Mouse (Mus musculus): Measurements from ENCODE around the gene Siglech.
"Not testable (repeated sequence)": the region's sequence is repeated elsewhere in the genome, so short reads cannot be mapped to it uniquely, and the experiment has no call there.

Gene Siglech

GRCm38 (mm10) chr7:55767926-55768325 lies at the start of gene Siglech:
Siglech (plus strand) TSS chr7:55768178.
- no peak for DNase-seq (ENCODE audit: low spot score)

GRCm38 (mm10) chr7:55722673-55723072 lies 45.3 kb upstream of the Siglech start:
- DNase-seq (ENCODE audit: low spot score), result no peak

- DNase-seq (ENCODE audit: low spot score), result no peak
These were observed 39.1 kb upstream of the Siglech start for GRCm38 (mm10) chr7:55728903-55729302.

- DNase-seq (ENCODE audit: low spot score), result no peak
These were observed 33.5 kb upstream of the Siglech start for GRCm38 (mm10) chr7:55734483-55734882.

GRCm38 (mm10) chr7:55737125-55737912 lies 30.7 kb upstream of the Siglech start:
- DNase-seq (ENCODE audit: low spot score), result no peak

GRCm38 (mm10) chr7:55743614-55744267 lies 24.2 kb upstream of the Siglech start:
- no peak for DNase-seq (ENCODE audit: low spot score)

GRCm38 (mm10) chr7:55744566-55745220 lies 23.3 kb upstream of the Siglech start:
- DNase-seq (ENCODE audit: low spot score), result no peak

- no peak for DNase-seq (ENCODE audit: low spot score)
These were observed 17.1 kb upstream of the Siglech start for GRCm38 (mm10) chr7:55750841-55751240.

GRCm38 (mm10) chr7:55759346-55759745 lies 8.6 kb upstream of the Siglech start:
- no peak for DNase-seq (ENCODE audit: low spot score)

GRCm38 (mm10) chr7:55780011-55780410 lies 12.0 kb downstream of the Siglech start:
- DNase-seq (ENCODE audit: low spot score), result no peak

GRCm38 (mm10) chr7:55782493-55782892 lies 14.5 kb downstream of the Siglech start:
- no peak for DNase-seq (ENCODE audit: low spot score)

GRCm38 (mm10) chr7:55784580-55784979 lies 16.6 kb downstream of the Siglech start:
- no peak for DNase-seq (ENCODE audit: low spot score)

- not testable (repeated sequence) for DNase-seq (ENCODE audit: low spot score)
These were observed 22.6 kb downstream of the Siglech start for GRCm38 (mm10) chr7:55790586-55790985.

- DNase-seq (ENCODE audit: low spot score), result no peak
These were observed 24.3 kb downstream of the Siglech start for GRCm38 (mm10) chr7:55792280-55792679.

- DNase-seq (ENCODE audit: low spot score), result no peak
These were observed 25.4 kb downstream of the Siglech start for GRCm38 (mm10) chr7:55793236-55793951.

GRCm38 (mm10) chr7:55793952-55794603 lies 26.1 kb downstream of the Siglech start, which contains the start of gene Tubgcp5:
Tubgcp5 (plus strand) TSS chr7:55794154.
- DNase-seq (ENCODE audit: low spot score), result peak; percentile 90

- DNase-seq (ENCODE audit: low spot score), result no peak
These were observed 32.0 kb downstream of the Siglech start for GRCm38 (mm10) chr7:55799981-55800380.

- no peak for DNase-seq (ENCODE audit: low spot score)
These were observed 42.0 kb downstream of the Siglech start for GRCm38 (mm10) chr7:55809967-55810366.

GRCm38 (mm10) chr7:55824468-55824867 lies 56.5 kb downstream of the Siglech start:
- DNase-seq (ENCODE audit: low spot score), result no peak

GRCm38 (mm10) chr7:55827551-55827950 lies 59.6 kb downstream of the Siglech start:
- DNase-seq (ENCODE audit: low spot score), result no peak
